Mouse (Mus musculus): ENCODE results near the gene Ndn.

DNA sequence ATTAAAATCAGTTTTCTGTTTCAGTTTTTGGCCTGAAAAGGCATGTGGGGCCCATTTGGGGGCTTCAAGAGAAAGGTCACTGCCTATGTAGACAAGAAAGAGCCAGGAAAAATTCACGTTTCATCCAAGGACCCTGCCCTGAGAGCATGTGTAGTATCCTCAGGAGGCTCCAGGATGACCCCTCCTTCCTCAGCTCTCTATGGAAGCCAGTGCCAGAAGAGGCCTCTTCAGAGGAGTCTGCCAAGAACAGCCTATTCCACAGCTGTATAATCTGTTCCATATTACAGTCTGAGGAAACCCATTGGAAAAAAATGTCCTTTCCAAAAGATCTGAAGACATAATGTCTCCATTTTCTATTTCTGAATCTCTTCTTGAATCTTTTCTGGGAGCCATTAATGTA lies 958 bp upstream of the Ndn start:
- TF ChIP-seq CTCF (IDR thresholded peaks at IDR 0.05; ENCODE audit: control insufficient read depth, insufficient read depth, low read length) (no peak), POLR2A (IDR thresholded peaks at IDR 0.05; ENCODE audit: borderline replicate concordance, control insufficient read depth, low read depth, low read length) (no peak)
